Mouse (Mus musculus) embryo, embryonic 10.5 days (tissue): ENCODE measurements around the gene Pygo2.

Source experiments
- DNase-seq: peaks from one replicate; pipeline ENCODE4 v3.0.0-alpha.2; 2015; ENCODE audit warnings: low spot score

Gene Pygo2

DNA sequence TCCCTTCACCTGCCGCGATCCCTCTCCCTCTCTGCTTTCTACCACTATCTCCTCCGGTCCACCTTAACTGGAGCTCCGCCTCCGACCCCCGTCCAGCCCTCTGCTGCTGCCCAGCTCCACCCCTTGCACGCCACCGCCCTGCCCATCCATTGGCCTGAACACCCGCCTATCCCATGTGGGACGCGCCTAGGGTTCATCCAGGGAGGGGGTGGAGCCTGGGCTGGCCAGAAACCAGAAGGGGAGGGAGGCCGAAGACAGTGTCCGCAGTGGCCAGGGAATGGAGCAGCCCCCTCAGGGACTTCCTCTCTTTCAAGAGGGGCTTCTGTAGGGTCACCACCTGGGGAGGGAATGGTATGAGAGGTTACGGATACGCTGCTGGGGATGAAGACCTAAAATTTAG is 36.4 kb upstream of the Pygo2 start:
- DNase-seq: peak; percentile 98

DNA sequence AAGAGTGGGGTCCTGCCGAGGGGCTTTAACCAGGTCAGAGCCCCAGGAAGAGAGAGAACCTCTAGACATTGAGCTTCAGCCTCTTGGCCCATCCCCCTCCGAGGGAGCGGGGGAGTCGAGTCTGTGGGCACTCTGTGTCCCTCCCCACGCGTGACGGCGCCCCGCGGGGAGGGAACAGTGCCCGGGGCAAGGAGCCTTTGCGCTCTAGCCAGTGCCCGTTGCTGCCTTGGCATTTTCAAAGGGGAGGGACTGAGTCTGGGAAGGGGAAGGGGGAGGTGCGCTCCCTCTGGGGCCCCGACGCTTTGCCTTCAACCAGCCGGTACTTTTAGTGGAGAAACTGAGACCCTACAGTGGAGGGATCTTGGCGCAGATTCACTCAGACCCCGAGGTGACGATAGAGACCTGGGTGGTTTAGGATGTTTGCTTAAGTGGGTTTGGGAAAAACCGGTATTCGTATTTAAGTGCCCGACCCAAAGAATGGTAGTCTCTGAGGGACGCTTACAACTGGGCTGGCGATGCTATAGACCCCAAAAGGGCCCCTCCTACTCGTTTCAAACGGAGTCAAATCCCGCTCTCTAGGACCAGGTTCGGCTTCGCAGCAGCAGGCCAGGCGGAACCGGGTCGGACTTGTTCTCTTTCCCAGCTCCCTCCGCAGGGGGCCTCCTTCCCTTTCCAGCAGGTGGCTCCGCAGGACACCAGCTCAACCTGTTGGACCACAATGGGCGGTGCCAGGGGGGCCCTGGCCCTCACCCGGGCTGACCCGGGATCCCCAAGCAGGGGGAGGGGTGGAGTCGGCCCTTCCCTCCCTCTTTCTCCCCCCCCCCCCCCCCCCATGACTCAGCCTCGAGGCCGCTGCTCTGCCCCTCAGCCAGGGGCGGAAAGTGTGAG is 35.8 kb upstream of the Pygo2 start, which contains the start of gene Zbtb7b:
Zbtb7b (minus strand) TSS at position 771 of the 888 bp plus-strand sequence.
- DNase-seq: peak; percentile 78

DNA sequence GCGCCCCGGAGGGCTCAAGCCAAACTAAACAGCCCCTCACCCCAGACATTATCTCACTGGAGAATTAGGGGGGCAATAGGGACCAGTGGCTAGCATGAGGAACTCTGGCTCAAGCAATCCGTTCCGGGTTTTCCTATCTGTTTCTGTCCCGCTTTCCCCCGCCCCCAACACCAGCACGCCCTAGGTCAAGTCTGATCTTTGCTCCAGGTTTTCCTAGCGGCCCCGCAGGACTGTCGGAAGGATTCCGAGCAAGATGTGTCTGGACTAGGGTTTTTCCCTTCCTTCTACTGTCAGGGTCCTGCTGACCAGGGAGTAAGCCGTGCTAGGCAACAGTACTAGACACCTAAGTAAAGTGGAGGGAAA is 35.1 kb upstream of the Pygo2 start:
- DNase-seq: peak; percentile 95

- no peak for DNase-seq
Observed at GRCm38 (mm10) chr3:89395419-89395805, 34.6 kb upstream of the Pygo2 start.

DNA sequence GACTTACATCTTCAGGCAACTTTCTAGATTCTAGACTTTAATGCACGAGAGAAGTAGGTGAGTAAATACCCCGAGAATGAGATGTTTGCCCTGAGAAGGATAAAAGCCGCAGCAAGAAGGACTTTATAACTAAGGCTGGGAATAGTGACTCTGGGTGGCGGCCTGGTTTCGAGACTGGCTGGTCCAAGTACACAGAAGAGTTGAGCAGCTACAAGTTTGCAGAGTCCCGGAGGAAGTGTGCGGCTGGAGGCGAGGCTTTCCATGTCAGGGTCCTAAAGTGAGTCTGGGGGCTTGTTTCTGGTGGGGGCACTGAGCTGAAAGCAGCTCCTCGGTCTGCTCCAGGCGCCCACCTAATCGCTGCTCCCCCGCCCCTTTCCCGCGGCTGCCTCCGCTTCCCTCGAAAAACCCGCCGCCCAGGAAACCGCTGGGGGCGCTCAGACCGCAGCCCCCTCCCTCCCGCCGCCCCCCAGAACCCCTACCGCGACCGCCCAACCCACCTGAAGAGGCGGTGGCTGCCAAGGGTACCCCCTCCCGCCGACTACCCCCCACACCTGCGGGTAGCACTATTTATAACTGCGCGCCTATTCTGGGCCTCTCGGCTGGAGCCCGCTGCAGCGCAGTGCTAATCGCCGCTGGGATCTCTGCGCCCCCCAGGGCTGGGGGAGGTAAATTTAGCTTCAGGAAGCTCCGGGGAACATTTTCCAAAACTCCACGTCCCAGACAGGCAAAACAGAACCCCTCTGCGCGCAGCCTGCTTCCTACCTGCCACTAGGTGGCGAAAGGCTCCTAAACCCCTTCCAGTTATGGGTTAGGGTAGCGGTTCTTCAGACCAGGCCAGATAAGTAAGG is 34.0 kb upstream of the Pygo2 start:
- DNase-seq: peak; percentile 91

- DNase-seq: no peak
Observed at GRCm38 (mm10) chr3:89396654-89397005, 33.4 kb upstream of the Pygo2 start.

DNA sequence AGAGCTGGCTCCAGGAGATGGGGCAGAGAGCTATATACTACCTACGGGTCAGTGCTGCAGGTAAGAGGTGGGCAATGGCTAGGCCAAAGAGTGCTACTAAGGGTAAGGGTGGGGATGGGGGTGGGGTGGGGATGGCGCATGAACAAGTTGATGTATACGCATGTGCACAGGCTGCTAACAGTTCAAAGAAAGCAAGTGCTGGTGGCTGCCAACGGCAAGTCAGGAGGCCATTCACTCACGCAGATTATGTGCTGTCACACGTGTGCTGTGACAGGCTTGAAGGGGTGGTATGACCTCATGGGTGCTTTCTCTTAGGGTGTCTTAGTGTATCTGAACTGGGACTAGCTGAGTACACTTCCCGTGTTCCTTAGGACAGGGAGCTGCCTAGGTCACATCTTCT is 28.7 kb upstream of the Pygo2 start:
- no peak for DNase-seq

DNA sequence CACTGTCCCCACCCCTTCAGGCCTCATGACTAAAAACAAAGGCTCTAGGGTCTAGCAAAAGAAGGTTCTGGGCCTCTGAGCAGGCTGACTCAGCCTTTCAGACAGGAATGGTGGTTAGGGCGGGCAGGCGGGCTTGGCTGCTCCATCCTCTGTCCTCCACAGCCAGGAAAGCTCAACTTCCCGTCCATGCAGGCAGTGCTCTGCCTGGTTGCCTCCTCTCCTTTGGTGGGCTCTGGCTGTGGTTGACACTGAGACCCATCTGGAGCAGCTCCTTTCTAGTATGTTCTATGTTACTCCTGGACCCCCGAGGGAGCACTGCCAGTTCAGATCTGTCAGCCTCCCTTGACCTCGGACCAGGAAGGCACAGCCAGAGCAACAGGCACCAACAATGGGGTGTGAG is 27.3 kb upstream of the Pygo2 start, which contains the start of gene Lenep:
Lenep (minus strand) TSS at position 101 of the 400 bp plus-strand sequence.
- DNase-seq: no peak

- no peak for DNase-seq
Observed at GRCm38 (mm10) chr3:89406887-89407286, 23.1 kb upstream of the Pygo2 start.

DNA sequence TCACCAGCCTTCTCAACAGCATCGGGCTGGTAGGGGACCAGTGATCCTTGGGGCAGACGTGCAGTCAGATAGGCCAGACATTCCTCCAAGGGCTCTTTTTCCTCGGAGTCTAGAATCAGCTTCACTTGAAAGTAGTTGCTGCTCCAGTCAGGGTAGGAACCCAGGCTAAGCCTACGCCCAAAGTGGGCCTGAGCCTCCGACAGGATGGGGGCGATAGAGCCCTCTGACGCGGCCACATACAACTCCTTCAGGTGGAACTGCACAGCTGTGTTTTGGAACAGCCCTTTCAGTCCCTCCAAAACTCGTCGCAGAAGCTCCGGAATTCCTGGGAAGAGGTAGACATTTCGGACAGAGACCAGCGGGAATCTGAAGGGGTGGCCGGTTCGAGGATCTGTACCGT is 21.6 kb upstream of the Pygo2 start:
- no peak for DNase-seq

DNA sequence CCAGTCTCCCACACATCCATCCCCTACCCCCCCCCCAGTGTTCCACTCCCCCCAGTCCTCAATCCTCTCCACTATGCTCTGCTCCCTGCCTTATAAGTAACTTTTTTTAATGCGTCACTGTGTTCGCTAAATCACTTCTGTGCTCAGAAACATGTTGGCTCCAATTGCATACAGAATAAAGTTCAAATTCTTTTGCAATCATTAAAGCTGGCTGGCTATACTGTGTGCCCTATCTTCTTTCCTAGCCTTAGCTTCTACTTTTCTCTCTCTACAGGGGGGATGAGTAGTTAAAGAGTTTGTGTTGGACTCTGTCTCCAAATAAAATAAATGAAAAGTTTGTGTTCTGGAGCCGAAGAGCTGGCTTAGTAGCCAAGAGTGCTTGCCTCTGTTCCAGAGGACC is 20.3 kb upstream of the Pygo2 start:
- DNase-seq: no peak

- DNase-seq: no peak
Observed at GRCm38 (mm10) chr3:89410864-89411263, 19.1 kb upstream of the Pygo2 start.

DNA sequence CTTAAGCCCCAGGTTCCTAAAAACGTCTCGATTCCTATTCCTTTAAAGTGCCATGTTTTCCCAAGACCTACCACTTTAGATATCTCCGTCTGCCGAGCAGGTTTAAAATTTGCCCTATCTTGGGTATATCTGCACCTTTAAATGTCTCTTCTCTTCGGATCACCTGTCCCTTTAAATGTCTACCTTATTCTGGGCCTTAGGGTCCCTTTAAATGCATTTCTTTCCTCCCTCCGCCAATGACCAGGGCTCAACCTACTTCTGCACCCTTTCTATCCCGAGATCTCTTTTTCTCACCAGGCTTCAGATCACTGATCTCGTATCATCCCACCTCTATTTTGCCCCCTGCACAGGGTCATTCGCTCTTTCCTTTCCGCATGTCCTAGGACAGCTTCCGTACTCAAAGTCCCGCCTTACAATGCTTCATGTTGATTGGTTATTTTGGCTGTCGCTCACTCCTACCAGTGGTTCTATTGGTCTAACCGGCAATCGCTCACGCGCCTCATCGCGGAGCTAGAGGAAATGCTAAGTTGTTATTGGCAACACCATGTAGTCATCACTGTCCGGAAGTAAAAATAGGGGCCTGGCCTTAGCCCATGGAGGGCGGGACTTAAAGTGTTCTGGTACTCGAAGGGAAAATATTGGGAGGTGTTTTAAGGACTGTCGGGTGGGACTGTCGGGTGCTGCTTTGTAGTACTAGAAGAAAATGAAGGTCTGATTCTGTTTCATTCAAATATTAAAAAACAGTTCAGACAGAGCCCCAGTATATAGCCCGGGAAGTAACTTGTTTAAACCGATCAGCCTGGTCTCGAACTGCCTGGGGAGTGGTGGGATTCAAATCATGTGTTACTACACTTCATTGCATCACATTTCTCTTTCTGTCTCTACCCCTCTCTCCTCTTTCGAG is 18.3 kb upstream of the Pygo2 start, which contains the start of gene Flad1:
Flad1 (minus strand) TSS at position 381 of the 904 bp plus-strand sequence.
- peak; percentile 100 for DNase-seq

- no peak for DNase-seq
Observed at GRCm38 (mm10) chr3:89416158-89416557, 13.9 kb upstream of the Pygo2 start.

DNA sequence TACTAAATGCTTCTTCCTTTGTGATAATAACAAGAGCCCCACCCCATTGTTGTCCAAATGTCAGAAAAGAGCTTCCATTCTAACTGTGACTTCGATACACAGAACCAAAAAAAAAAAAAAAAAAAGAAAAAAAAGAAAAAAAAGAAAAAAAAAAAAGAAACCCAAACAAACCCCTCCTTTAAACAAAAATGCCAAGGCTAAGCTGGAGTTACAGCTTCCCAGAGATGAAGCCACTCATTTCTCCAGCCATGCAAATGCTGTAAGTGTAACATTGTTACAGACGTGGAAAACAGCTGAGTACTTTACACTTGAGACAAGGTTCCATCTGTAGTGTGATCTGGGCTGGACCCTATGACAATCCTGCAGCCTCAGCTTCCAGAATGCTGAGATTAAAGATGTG is 12.9 kb upstream of the Pygo2 start:
- no peak for DNase-seq

DNA sequence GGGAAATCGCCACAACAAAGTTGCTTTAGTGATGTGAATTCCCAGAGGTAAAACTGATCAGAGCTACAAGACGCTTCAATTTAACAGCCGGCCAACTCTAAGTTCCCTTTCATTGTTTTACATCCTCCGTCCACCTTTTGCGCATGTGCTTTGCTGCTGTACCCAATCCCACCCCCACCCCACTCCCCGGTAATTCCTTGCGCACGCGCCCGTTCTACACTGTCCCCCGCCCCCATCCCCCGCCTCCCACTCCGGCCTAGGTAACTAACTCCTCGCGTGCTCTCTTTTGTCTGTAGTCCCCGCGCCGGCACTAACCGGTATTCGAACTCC is 12.2 kb upstream of the Pygo2 start:
- DNase-seq: peak; percentile 93

- DNase-seq: peak; percentile 99
Observed at GRCm38 (mm10) chr3:89418170-89418860, 11.7 kb upstream of the Pygo2 start, which contains the start of the genes Cks1b and Shc1. Gene Cks1b, minus strand, starts transcription at chr3:89418383. Gene Shc1, plus strand, starts transcription at chr3:89418443.

GRCm38 (mm10) chr3:89418861-89419250 is 11.2 kb upstream of the Pygo2 start:
- DNase-seq: peak; percentile 89

DNA sequence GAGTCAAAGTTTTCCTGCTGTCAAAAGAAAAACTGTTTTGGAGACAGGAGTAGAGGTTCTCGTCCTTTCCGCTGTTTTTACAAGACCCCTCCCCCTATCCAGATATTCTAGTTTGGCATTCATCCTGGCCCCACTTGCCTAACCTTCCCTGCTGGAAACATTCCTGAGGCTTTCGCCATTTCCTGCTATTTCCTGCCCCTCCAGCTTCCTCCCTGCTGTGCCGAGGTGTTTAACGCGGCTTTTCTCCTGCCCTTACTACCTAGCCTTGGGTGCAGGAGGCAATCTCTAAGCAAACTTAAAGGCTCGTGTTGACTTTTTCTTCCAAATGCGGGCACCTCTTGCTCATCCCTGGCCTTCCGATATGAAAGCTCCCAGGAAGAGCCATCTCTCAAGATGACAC is 10.4 kb upstream of the Pygo2 start:
- DNase-seq: peak; percentile 67

DNA sequence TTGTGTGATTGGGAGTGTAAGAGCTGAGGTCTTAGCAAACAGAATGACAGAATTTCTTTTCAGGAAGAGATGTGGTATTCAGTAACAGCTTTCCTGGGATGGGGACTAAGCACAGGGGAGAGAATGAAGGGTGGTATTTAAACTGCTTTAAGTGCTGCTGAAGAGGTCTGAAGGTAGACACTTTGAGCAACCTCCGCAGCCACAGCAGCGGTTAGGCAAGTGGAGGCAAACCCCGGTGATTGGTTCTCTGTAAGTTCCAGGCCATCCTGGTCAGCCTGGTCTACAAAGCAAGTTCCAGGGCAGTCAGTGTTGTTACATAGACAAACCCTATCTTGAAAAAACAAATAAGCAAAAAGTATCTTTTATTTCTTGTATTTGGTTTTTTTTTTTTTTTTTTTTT is 10.0 kb upstream of the Pygo2 start:
- no peak for DNase-seq

DNA sequence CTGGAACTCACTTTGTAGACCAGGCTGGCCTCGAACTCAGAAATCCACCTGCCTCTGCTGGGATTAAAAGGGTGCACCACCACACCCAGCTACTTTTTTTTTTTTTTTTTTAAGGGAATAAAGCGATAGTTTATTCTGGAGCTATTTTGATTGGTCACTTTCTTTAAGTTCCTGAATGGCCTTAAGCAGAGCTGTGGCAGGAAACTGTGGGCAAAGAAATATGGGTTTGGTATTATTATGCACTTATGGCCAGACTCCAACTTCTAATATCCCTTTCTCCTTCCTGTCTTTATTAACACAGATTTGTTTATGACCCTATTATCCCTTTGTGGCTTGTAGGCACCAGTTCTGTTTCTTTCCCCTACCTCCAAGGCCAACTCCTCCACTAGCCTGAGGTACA is 9.6 kb upstream of the Pygo2 start:
- DNase-seq: no peak
